Mouse (Mus musculus) urinary bladder, postnatal 25 days (tissue): ENCODE results near the gene Plekha6.

Experiments
- DNase-seq: peaks from one replicate; pipeline ENCODE4 v3.0.0; 2022; ENCODE audit warnings: low spot score

Plekha6 gene

GRCm38 (mm10) chr1:133182706-133183095, 18.7 kb downstream of the Plekha6 start:
- no peak for DNase-seq

GRCm38 (mm10) chr1:133183141-133183925, 19.3 kb downstream of the Plekha6 start:
- no peak for DNase-seq

GRCm38 (mm10) chr1:133187948-133188680, 24.1 kb downstream of the Plekha6 start:
- DNase-seq: no peak

DNA sequence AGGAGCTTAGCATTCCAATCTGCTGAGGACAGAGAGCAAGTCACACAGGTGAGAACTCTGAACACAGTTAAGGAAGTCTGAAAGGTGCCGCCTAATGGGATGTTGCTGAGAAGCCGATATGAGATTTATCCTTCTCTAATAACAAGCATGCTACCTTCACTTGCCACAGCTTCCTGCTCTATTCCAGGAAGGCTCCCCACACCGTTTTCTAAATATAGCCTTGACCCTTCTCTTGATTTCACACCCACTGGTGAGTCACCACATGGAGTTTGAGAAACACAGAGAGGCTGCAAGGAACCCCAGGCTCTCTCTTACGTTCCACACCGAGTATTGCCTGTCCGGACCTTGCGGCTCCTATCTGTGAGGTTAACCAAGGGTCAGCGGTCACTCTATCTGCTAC, 24.7 kb downstream of the Plekha6 start:
- DNase-seq: no peak

- DNase-seq: no peak
Measured at GRCm38 (mm10) chr1:133189471-133189870, 25.5 kb downstream of the Plekha6 start.

GRCm38 (mm10) chr1:133190550-133190949, 26.5 kb downstream of the Plekha6 start:
- no peak for DNase-seq

DNA sequence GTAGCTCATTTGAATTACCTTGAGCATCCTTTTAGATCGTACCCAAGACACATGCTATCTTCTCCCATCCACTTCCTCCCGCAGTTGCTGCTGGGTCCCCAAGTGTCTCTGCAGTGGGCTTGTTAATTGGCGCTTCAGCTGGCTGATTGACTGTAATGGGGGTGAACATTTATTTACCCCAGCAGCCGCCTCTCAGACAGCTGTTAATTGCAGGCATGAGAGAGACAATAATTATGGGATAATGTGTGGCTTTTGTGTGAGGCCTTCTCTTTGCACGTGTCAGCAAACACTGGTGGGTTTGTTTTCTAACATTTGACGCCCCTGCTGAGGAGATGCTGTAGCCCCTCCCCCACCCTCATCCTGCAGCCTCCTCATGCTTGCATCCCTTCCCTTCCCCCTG, 32.2 kb downstream of the Plekha6 start:
- no peak for DNase-seq

- DNase-seq: no peak
Measured at GRCm38 (mm10) chr1:133197266-133197665, 33.3 kb downstream of the Plekha6 start.

GRCm38 (mm10) chr1:133199706-133200105, 35.7 kb downstream of the Plekha6 start:
- DNase-seq: no peak

DNA sequence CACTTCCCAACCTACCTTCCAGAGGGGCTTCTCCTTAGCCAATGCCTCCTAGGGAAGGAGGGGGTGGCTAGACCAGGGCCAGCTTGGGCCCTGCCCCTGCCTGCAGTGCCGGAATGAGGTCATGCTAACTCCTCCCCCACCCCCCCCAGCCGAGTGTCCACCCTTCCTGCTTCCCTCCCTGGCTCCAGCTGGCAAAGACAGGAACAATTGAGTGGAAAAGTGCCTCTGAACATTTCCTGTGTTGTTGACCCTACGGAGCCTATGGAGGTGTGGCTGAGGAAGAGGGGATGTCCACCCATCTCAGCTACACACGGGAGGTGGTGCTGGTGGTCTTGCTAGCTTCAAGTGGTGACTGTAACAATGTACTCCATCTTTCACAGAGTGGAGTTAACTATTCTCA, 37.5 kb downstream of the Plekha6 start:
- no peak for DNase-seq

- DNase-seq: no peak
Measured at GRCm38 (mm10) chr1:133203701-133204100, 39.7 kb downstream of the Plekha6 start.

- no peak for DNase-seq
Measured at GRCm38 (mm10) chr1:133204341-133204849, 40.4 kb downstream of the Plekha6 start.

DNA sequence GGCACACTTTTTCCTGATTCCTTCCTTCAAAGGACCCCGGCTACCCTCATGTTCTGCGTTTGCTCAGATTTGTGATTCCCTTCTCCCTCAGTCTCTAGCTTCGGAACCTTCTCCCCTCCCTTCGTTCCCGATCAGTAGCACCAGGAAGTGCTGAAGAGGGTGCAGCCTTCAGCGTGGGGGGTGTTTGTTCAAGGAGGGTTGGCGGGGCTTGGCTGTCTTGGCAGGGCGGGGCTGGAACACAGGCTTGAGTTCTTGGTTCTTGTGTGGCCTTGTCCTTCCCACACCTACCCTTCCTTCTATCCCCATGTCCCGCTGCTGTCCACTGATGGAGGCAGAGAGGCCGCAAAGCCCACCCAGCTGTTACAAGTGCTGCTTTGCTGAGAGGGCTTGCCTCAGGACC, 41.0 kb downstream of the Plekha6 start:
- DNase-seq: no peak

DNA sequence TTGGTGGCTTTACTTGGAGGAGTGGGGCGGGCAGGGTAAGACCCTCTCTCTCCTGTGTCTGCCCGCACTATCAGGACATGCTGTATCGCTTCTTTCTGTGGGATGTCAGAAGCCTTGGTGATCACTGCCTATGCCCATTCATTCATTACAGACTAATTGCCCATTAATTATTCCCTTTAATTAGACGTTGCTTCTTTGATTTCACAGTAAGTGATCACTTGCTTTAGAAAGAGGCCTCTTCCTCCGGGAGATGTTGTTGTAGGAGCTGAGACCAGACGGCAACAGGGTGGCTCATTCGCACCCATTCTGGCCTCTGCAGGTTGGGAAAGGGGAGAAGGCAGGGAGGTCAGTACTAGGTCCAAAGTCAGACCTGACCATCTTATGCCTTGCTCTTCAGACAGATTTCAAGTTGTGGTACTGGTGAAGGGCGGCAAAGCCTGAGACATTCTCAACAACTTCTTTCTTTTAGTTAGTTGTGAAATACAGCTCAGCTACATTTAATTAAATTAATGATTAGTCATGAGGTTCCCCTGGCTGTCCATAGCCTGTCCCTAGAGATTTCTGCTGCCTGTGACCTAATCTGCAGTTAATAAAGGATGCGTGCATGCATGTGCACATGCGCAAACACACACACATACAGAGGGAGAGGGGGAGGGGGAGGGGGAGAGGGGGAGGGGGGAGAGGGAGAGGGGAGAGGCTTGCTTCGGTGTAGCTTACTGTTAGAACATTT, 44.2 kb downstream of the Plekha6 start:
- DNase-seq: no peak

DNA sequence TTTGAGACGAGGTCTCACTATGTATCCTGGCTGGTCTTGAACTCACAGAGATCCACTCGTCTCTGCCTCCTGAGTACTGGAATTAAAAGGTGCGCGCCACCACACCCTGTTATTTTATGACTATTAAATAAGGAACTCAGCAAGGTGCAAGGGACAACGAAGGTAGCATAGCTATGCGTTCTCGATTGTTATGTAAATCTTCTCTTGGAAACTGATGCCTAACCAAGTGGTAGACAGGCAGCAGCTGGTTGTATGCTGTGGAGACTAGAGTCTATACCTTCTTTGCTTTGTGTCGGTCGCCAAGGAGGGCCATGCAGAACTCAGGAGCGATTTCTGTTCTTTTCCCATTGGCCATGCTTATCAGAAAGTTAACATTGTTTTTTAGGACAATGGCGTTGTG, 45.0 kb downstream of the Plekha6 start:
- DNase-seq: no peak

GRCm38 (mm10) chr1:133209482-133209881, 45.5 kb downstream of the Plekha6 start:
- DNase-seq: no peak

DNA sequence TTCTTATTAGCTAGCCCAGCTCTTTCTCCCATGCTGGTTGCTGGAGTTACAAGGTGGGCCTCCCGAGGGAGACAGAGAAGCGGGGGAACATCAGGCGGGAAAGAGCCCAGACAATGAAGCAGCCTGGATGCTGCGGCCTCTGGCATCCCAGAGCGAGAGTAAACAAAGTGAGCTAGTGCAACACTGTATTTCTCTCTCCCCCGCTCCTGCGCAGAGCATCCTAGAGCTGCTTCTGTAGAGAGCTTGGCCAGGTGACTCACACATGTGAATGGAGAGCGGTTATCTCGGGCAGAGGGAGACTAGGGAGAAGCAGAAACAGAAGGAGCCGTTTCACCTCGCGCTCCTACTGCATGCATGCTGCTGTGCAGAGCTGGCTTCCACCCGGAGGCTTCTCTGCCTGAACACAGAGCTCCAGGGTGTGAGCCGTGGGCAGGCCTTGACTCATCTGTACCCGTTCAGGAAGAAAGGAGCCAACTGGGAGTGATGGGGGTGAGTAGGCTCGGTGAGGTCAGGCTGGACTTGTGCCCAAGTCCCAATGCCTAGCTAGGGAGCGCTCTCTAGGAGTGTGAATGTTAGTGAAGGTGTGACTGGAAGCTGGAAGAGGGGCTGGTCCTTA, 46.0 kb downstream of the Plekha6 start:
- no peak for DNase-seq

GRCm38 (mm10) chr1:133210766-133211165, 46.8 kb downstream of the Plekha6 start:
- no peak for DNase-seq

DNA sequence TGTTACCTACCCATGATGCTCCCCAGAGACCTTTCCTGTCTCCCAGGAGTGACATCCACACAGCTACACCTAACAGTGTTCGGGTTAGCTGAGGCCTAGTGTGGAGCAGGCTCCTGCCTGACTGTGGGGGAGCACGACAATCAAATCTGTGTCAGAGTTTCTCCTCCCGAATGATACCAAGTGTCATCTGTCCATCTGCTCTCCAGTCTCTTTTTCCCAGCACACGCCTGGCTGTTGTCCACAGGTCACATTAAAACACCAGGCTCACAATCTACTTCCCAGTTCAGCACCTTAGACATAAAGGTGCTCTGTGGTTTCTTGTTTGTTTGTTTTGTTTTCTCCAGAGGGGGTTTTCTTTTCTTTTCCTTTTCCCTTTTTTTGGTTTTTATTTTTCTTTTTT, 48.3 kb downstream of the Plekha6 start:
- no peak for DNase-seq

- DNase-seq: no peak
Measured at GRCm38 (mm10) chr1:133213098-133213497, 49.1 kb downstream of the Plekha6 start.

- no peak for DNase-seq
Measured at GRCm38 (mm10) chr1:133213901-133214300, 49.9 kb downstream of the Plekha6 start.

- DNase-seq: no peak
Measured at GRCm38 (mm10) chr1:133214672-133215359, 50.8 kb downstream of the Plekha6 start.
